Mouse (Mus musculus): ENCODE data around the gene Zfyve9. TPM values are rescaled to one million over a fixed set of nuclear protein-coding genes. Genes with fewer than 3 reads are reported as not detected.

Gene Zfyve9
- polyA plus RNA-seq, 1 experiment from 2014 or later: 6.7 TPM

GRCm38 (mm10) chr4:108595785-108596184 is 184.8 kb downstream of the Zfyve9 start:
- no peak overlapping the region for H3K27ac ChIP-seq
- H3K36me3 ChIP-seq: peaks cover 29% of the 10 kb centered on the region
- ATAC-seq (ENCODE audit: low FRiP score, low read depth): no peak
- no peaks in the 10 kb centered on the region for H3K9me3 ChIP-seq
- no peaks in the 10 kb centered on the region for H3K4me1 ChIP-seq
- no peak overlapping the region for H3K9ac ChIP-seq
- H3K27me3 ChIP-seq: no peaks in the 10 kb centered on the region
- H3K4me3 ChIP-seq: no peak overlapping the region
- 81% methylated on average over 1 of the region's 1 CpGs for WGBS
- no peak overlapping the region for H3K4me2 ChIP-seq (replicated peaks)

- Histone ChIP-seq H3K27me3 (no peaks in the 10 kb centered on the region), H3K36me3 (peaks cover 13% of the 10 kb centered on the region), H3K4me3 (no peak overlapping the region), H3K9me3 (no peaks in the 10 kb centered on the region), H3K27ac (no peak overlapping the region), H3K4me1 (no peaks in the 10 kb centered on the region), H3K4me2 (replicated peaks) (no peak overlapping the region), H3K9ac (no peak overlapping the region)
- WGBS: 97% methylated on average over 2 of the region's 2 CpGs
- no peak for ATAC-seq (ENCODE audit: low FRiP score, low read depth)
Observed at GRCm38 (mm10) chr4:108593376-108593775, 187.2 kb downstream of the Zfyve9 start.

Other genes with a start within 250 kb of the Zfyve9 start
- 100 and 101 TPM in 2 replicates for gene Prpf38a, start 201.5 kb downstream of the Zfyve9 start, polyA plus RNA-seq (2015; fragmentation: Nextera tagmentation; extraction: Ambion mirVana)
- 11.7 and 12.2 TPM in 2 replicates for gene Orc1, start 201.4 kb downstream of the Zfyve9 start, polyA plus RNA-seq (2015; fragmentation: Nextera tagmentation; extraction: Ambion mirVana)
- gene Cc2d1b, start 160.9 kb downstream of the Zfyve9 start, polyA plus RNA-seq (2015; fragmentation: Nextera tagmentation; extraction: Ambion mirVana): 30.0 and 33.0 TPM in 2 replicates
- gene 3110021N24Rik, start 61.1 kb downstream of the Zfyve9 start, polyA plus RNA-seq (2015; fragmentation: Nextera tagmentation; extraction: Ambion mirVana): 2.0 and 3.4 TPM in 2 replicates
- 198 and 209 TPM in 2 replicates for gene Btf3l4, start 52.8 kb upstream of the Zfyve9 start, polyA plus RNA-seq (2015; fragmentation: Nextera tagmentation; extraction: Ambion mirVana)
- gene Txndc12, start 53.8 kb upstream of the Zfyve9 start, polyA plus RNA-seq (2015; fragmentation: Nextera tagmentation; extraction: Ambion mirVana): 115 and 121 TPM in 2 replicates
- 49.6 and 50.5 TPM in 2 replicates for gene Kti12, start 67.0 kb upstream of the Zfyve9 start, polyA plus RNA-seq (2015; fragmentation: Nextera tagmentation; extraction: Ambion mirVana)
- gene A730015C16Rik, start 67.8 kb upstream of the Zfyve9 start, polyA plus RNA-seq (2015; fragmentation: Nextera tagmentation; extraction: Ambion mirVana): 1.5 and 1.6 TPM in 2 replicates
- gene Rab3b, start 98.3 kb upstream of the Zfyve9 start, polyA plus RNA-seq (2015; fragmentation: Nextera tagmentation; extraction: Ambion mirVana): 18.0 and 19.7 TPM in 2 replicates
- 76.2 TPM in 2 replicates for gene Nrd1, start 219.9 kb upstream of the Zfyve9 start, polyA plus RNA-seq (2015; fragmentation: Nextera tagmentation; extraction: Ambion mirVana)

All from limb, embryonic 13.5 days (tissue).